Mouse (Mus musculus) heart, adult 2 months (tissue): ENCODE results near the gene Gm13276. TPM values are rescaled to one million over a fixed set of nuclear protein-coding genes. Genes with fewer than 3 reads are reported as not detected.
"Not testable (repeated sequence)": the region's sequence is repeated elsewhere in the genome, so short reads cannot be mapped to it uniquely, and the experiment has no call there.

ENCODE experiments used
- DNase-seq, 2 experiments: peaks; one replicate each; pipeline ENCODE4 v3.0.0; 2021
- H3K27ac ChIP-seq: fragments of 200-600 bp; 2 replicates; pipeline ENCODE4 v1.8.1; 2022
- H3K27me3 ChIP-seq: fragments of 200-500 bp; 2 replicates; pipeline ENCODE4 v1.6.1; 2012; ENCODE audit warnings: mild to moderate bottlenecking, low read length, inconsistent platforms, mixed read lengths; ENCODE audit not compliant: control insufficient read depth, insufficient read depth
- H3K36me3 ChIP-seq: fragments of 200-500 bp; 2 replicates; pipeline ENCODE4 v1.6.1; 2012; ENCODE audit warnings: low read length, inconsistent platforms; ENCODE audit not compliant: control insufficient read depth, insufficient read depth
- H3K4me1 ChIP-seq: fragments of 200-500 bp; 2 replicates; pipeline ENCODE4 v1.6.1; 2011; ENCODE audit warnings: low read length; ENCODE audit not compliant: control insufficient read depth, insufficient read depth
- H3K4me3 ChIP-seq: fragments of 200-600 bp; 2 replicates; pipeline ENCODE4 v1.8.1; 2022
- H3K79me2 ChIP-seq: fragments of 200-500 bp; replicated peaks from 2 replicates; pipeline ENCODE4 v1.6.1; 2012; ENCODE audit warnings: mild to moderate bottlenecking, inconsistent platforms, low read length, moderate library complexity, mixed read lengths; ENCODE audit not compliant: control insufficient read depth, insufficient read depth
- H3K9ac ChIP-seq: fragments of 200-500 bp; 2 replicates; pipeline ENCODE4 v1.6.1; 2012; ENCODE audit warnings: low read depth, mild to moderate bottlenecking, control low read depth, inconsistent platforms, low read length, mixed read lengths
- CTCF ChIP-seq: fragments of 200-600 bp; IDR thresholded peaks from 2 replicates; pipeline ENCODE4 v1.8.1; 2022; ENCODE audit warnings: antibody characterized with exemption, mild to moderate bottlenecking, moderate library complexity
- EP300 ChIP-seq: fragments of 200-500 bp; IDR thresholded peaks from 2 replicates; pipeline ENCODE4 v1.6.1; 2011; ENCODE audit warnings: low read depth, low read length, control low read depth; ENCODE audit not compliant: insufficient read depth
- POLR2A ChIP-seq: fragments of 200-500 bp; IDR thresholded peaks from 2 replicates; pipeline ENCODE4 v1.6.1; 2011; ENCODE audit warnings: mild to moderate bottlenecking, low read depth, low read length, control low read depth; ENCODE audit not compliant: insufficient read depth
- WGBS: fragments of 180-500 bp; shearing (Covaris S2); methylation state at CpG from one replicate; pipeline ENCODE4 v1.1.7; 2018; 5-methylcytosine and 5-hydroxymethylcytosine counted together
- intact Hi-C: fragments of 180-260 bp; cut with DNase I; formaldehyde crosslinking; loops from one replicate; pipeline ENCODE4 v1.15.1; 2025
- polyA plus RNA-seq: library from polyadenylated mRNA; depleted of rRNA; stranded (reverse); fragments of >200 nt; gene quantifications from 2 replicates; pipeline ENCODE4 v1.2.3, GENCODE M21; 2012; rRNA removed
- total RNA-seq, 2 experiments: library from RNA; stranded (reverse); gene quantifications; 2 replicates each; pipeline ENCODE4 v1.2.3; 2021

The Gm13276 gene
- total and polyA plus RNA-seq, 3 experiments = not detected

DNA sequence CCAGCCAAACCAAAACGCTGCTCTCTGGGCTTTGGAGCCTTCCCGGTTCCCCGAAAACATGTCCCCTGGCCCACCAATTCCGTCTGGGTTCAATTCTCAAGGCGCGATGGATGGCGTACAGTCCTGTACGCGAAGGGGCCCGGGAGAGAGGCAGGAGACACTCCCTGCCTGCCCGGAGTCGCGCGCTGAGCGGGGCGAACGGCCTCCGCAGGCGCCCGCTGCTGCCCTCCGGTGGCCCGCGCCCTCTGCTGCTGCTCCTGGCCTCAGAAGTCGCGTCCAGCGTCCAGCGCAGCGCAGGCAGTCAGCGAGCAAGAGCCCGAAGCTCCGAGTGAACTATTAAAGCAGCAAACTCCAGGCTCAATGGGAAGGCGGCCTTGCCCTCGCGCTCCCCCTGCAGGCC lies 20.3 kb downstream of the Gm13276 start:
- H3K36me3 ChIP-seq, H3K27ac ChIP-seq, H3K79me2 ChIP-seq, H3K4me3 ChIP-seq, intact Hi-C loops, H3K4me1 ChIP-seq, H3K27me3 ChIP-seq: not testable (repeated sequence)
- peak overlapping the region; percentile 59; the same call in 1 of the 2 replicates for H3K9ac ChIP-seq
- 0% methylated on average over 17 of the region's 34 CpGs for WGBS
- peak; percentile 34 for TF ChIP-seq CTCF
- DNase-seq = peak; percentile 54 to 55

GRCm38 (mm10) chr4:88815928-88816327 lies 30.4 kb downstream of the Gm13276 start, which contains the start of gene Ifna7:
Gene Ifna7 (plus strand): TSS chr4:88816228.
- Histone ChIP-seq H3K79me2 (no peaks in the 10 kb centered on the region), H3K27me3 (no peaks in the 10 kb centered on the region), H3K9ac (no peak within 1 kb of the TSS), H3K4me1 (no peaks in the 10 kb centered on the region), H3K27ac (no peak within 1 kb of the TSS), H3K4me3 (no peak within 1 kb of the TSS), H3K36me3 (no peaks in the 10 kb centered on the region)
- DNase-seq = no peak
- intact Hi-C loops = no loop called here
- 43% methylated on average over 3 of the region's 3 CpGs for WGBS
- TF ChIP-seq EP300 (no peak), POLR2A (no peak), CTCF (no peak)

DNA sequence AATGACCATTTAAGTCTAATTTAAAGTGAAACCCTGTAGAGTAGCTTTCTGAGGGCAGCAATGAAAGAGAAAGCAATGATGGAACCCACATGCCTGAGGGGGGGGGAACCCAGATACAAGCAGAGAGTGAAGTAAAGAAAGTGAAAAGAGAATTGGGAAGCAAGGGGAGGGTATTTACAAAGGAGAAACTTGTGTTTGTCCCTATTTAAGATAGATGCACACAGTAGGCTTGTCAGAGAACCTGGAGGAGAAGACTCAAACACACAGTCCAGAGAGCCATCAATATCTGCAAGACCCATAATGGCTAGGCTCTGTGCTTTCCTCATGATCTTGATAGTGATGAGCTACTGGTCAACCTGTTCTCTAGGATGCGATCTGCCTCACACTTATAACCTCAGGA lies 34.1 kb downstream of the Gm13276 start, which contains the start of gene Ifna11:
TSS of gene Ifna11 (plus strand) at position 301 of the 400 bp plus-strand sequence.
- no peaks in the 10 kb centered on the region for H3K79me2 ChIP-seq
- 73% methylated on average over 1 of the region's 1 CpGs for WGBS
- intact Hi-C loops = loop anchor here (5.0 kb wide), 1 partner anchor 137 kb away; the partner anchor contains the start of gene Ifna2
- no peaks in the 10 kb centered on the region for H3K4me1 ChIP-seq
- TF ChIP-seq POLR2A = no peak
- TF ChIP-seq CTCF = no peak
- no peak for TF ChIP-seq EP300
- H3K36me3 ChIP-seq = no peaks in the 10 kb centered on the region
- no peaks in the 10 kb centered on the region for H3K27me3 ChIP-seq
- no peak within 1 kb of the TSS for H3K27ac ChIP-seq
- no peak within 1 kb of the TSS for H3K4me3 ChIP-seq
- H3K9ac ChIP-seq = no peak within 1 kb of the TSS
- DNase-seq = no peak

DNA sequence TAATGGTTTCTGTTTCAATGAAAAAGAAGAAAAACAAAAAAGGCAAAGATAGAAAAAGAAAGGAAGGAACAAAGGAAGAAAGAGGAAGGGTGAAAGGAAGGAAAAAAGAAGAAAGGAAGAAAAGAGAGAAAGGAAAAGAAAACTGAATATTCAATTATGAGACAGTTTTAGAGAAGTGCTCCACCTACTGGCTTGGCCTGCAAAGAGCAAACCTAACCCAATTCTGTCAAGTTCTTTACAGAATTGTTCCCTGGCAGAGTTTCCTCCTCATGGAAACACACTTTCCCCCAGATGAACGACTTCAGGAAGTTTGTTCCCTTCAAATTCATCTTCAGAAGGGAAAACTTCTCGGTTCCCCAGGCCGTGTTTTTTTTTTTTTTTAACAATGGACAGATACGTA lies 37.5 kb downstream of the Gm13276 start:
- Histone ChIP-seq H3K4me1 (no peaks in the 10 kb centered on the region), H3K27me3 (no peaks in the 10 kb centered on the region), H3K9ac (no peak overlapping the region), H3K79me2 (no peaks in the 10 kb centered on the region), H3K4me3 (no peak overlapping the region), H3K27ac (no peak overlapping the region), H3K36me3 (no peaks in the 10 kb centered on the region)
- DNase-seq = no peak
- WGBS = 20% methylated on average over 4 of the region's 4 CpGs
- TF ChIP-seq CTCF (peak; percentile 67), EP300 (no peak), POLR2A (no peak)
- intact Hi-C loops = loop anchor here (5.0 kb wide), 1 partner anchor 141 kb away; the partner anchor contains the start of gene Ifna2

GRCm38 (mm10) chr4:88827116-88827515 lies 41.6 kb downstream of the Gm13276 start, which contains the start of gene Ifna6:
Gene Ifna6 (plus strand): TSS chr4:88827416.
- H3K27ac ChIP-seq, H3K36me3 ChIP-seq, H3K27me3 ChIP-seq, H3K4me3 ChIP-seq, H3K9ac ChIP-seq, intact Hi-C loops, H3K79me2 ChIP-seq, H3K4me1 ChIP-seq, DNase-seq: not testable (repeated sequence)

- no peak overlapping the region for H3K9ac ChIP-seq
- WGBS = 13% methylated on average over 4 of the region's 4 CpGs
- H3K4me1 ChIP-seq = no peaks in the 10 kb centered on the region
- H3K36me3 ChIP-seq = no peaks in the 10 kb centered on the region
- H3K27ac ChIP-seq = no peak overlapping the region
- intact Hi-C loops = no loop called here
- no peak overlapping the region for H3K4me3 ChIP-seq
- no peaks in the 10 kb centered on the region for H3K79me2 ChIP-seq
- no peak for TF ChIP-seq EP300
- peak; percentile 73 for TF ChIP-seq CTCF
- H3K27me3 ChIP-seq = no peaks in the 10 kb centered on the region; the same call in 1 of the 2 replicates
- DNase-seq = no peak
Observed at GRCm38 (mm10) chr4:88830523-88830922, 45.0 kb downstream of the Gm13276 start.

GRCm38 (mm10) chr4:88835225-88835624 lies 49.7 kb downstream of the Gm13276 start, which contains the start of gene Ifna5:
Gene Ifna5 (plus strand): TSS chr4:88835525.
- intact Hi-C loops, H3K4me1 ChIP-seq, H3K4me3 ChIP-seq, H3K36me3 ChIP-seq, H3K9ac ChIP-seq, DNase-seq, H3K79me2 ChIP-seq, H3K27me3 ChIP-seq, H3K27ac ChIP-seq: not testable (repeated sequence)
- 65% methylated on average over 1 of the region's 1 CpGs for WGBS

Other genes with a start within 250 kb of the Gm13276 start
Only the 30 nearest of the 31 such genes appear.
- not detected for gene Ifna14, start 213.9 kb upstream of the Gm13276 start, total RNA-seq
- not detected in 2 replicates for gene Ifna14, start 213.9 kb upstream of the Gm13276 start, polyA plus RNA-seq
- not detected for gene Ifna9, start 193.3 kb upstream of the Gm13276 start, total RNA-seq
- gene Ifna9, start 193.3 kb upstream of the Gm13276 start, polyA plus RNA-seq = not detected in 2 replicates
- gene Ifna12, start 182.3 kb upstream of the Gm13276 start, total RNA-seq = not detected
- gene Ifna12, start 182.3 kb upstream of the Gm13276 start, polyA plus RNA-seq = not detected in 2 replicates
- gene C87499, start 151.3 kb upstream of the Gm13276 start, total RNA-seq = not detected
- gene C87499, start 151.3 kb upstream of the Gm13276 start, polyA plus RNA-seq = not detected in 2 replicates
- not detected for gene Ifna13, start 141.2 kb upstream of the Gm13276 start, total RNA-seq
- not detected in 2 replicates for gene Ifna13, start 141.2 kb upstream of the Gm13276 start, polyA plus RNA-seq
- not detected for gene Ifna16, start 108.8 kb upstream of the Gm13276 start, total RNA-seq
- not detected in 2 replicates for gene Ifna16, start 108.8 kb upstream of the Gm13276 start, polyA plus RNA-seq
- not detected for gene Ifna2, start 101.8 kb upstream of the Gm13276 start, total RNA-seq
- gene Ifna2, start 101.8 kb upstream of the Gm13276 start, polyA plus RNA-seq = not detected in 2 replicates
- gene Ifnab, start 94.3 kb upstream of the Gm13276 start, total RNA-seq = not detected
- not detected in 2 replicates for gene Ifnab, start 94.3 kb upstream of the Gm13276 start, polyA plus RNA-seq
- under 1 TPM in 1 of 2 experiments, not detected in 1; 0.36 TPM for gene Gm26566, start 63.9 kb upstream of the Gm13276 start, total RNA-seq
- 0.20 TPM in 1 of 2 replicates, not detected in the other for gene Gm26566, start 63.9 kb upstream of the Gm13276 start, polyA plus RNA-seq
- 10 to 100 TPM; 71.0 to 71.1 TPM for gene Klhl9, start 63.2 kb upstream of the Gm13276 start, total RNA-seq
- gene Klhl9, start 63.2 kb upstream of the Gm13276 start, polyA plus RNA-seq = 11.8 and 26.1 TPM in 2 replicates
- gene Gm13271, start 30.8 kb upstream of the Gm13276 start, total RNA-seq = not detected
- not detected in 2 replicates for gene Gm13271, start 30.8 kb upstream of the Gm13276 start, polyA plus RNA-seq
- gene Gm13283, start 25.6 kb upstream of the Gm13276 start, total RNA-seq = not detected
- not detected in 2 replicates for gene Gm13283, start 25.6 kb upstream of the Gm13276 start, polyA plus RNA-seq
- gene Gm13290, start 11.9 kb upstream of the Gm13276 start, total RNA-seq = not detected
- not detected in 2 replicates for gene Gm13290, start 11.9 kb upstream of the Gm13276 start, polyA plus RNA-seq
- not detected for gene Gm13289, start 8.8 kb upstream of the Gm13276 start, total RNA-seq
- not detected in 2 replicates for gene Gm13289, start 8.8 kb upstream of the Gm13276 start, polyA plus RNA-seq
- gene Gm13272, start 5.9 kb upstream of the Gm13276 start, total RNA-seq = not detected
- gene Gm13272, start 5.9 kb upstream of the Gm13276 start, polyA plus RNA-seq = not detected in 2 replicates
- not detected for gene Ifnz, start 3.6 kb upstream of the Gm13276 start, total RNA-seq
- not detected in 2 replicates for gene Ifnz, start 3.6 kb upstream of the Gm13276 start, polyA plus RNA-seq
- gene Gm13277, start 2.9 kb downstream of the Gm13276 start, total RNA-seq = not detected
- not detected in 2 replicates for gene Gm13277, start 2.9 kb downstream of the Gm13276 start, polyA plus RNA-seq
- gene Gm13278, start 5.8 kb downstream of the Gm13276 start, total RNA-seq = not detected
- gene Gm13278, start 5.8 kb downstream of the Gm13276 start, polyA plus RNA-seq = not detected in 2 replicates
- not detected for gene Gm13275, start 8.8 kb downstream of the Gm13276 start, total RNA-seq
- not detected in 2 replicates for gene Gm13275, start 8.8 kb downstream of the Gm13276 start, polyA plus RNA-seq
- gene Gm13279, start 11.7 kb downstream of the Gm13276 start, total RNA-seq = not detected
- not detected in 2 replicates for gene Gm13279, start 11.7 kb downstream of the Gm13276 start, polyA plus RNA-seq
- not detected for gene Gm13285, start 14.0 kb downstream of the Gm13276 start, total RNA-seq
- gene Gm13285, start 14.0 kb downstream of the Gm13276 start, polyA plus RNA-seq = not detected in 2 replicates
- gene Gm13287, start 17.5 kb downstream of the Gm13276 start, total RNA-seq = not detected
- not detected in 2 replicates for gene Gm13287, start 17.5 kb downstream of the Gm13276 start, polyA plus RNA-seq
- gene Gm13288, start 19.8 kb downstream of the Gm13276 start, total RNA-seq = not detected
- not detected in 2 replicates for gene Gm13288, start 19.8 kb downstream of the Gm13276 start, polyA plus RNA-seq
- not detected for gene Ifna7, start 30.5 kb downstream of the Gm13276 start, total RNA-seq
- gene Ifna7, start 30.5 kb downstream of the Gm13276 start, polyA plus RNA-seq = not detected in 2 replicates
- not detected for gene Ifna11, start 34.2 kb downstream of the Gm13276 start, total RNA-seq
- not detected in 2 replicates for gene Ifna11, start 34.2 kb downstream of the Gm13276 start, polyA plus RNA-seq
- gene Ifna6, start 41.7 kb downstream of the Gm13276 start, total RNA-seq = not detected
- not detected in 2 replicates for gene Ifna6, start 41.7 kb downstream of the Gm13276 start, polyA plus RNA-seq
- gene Ifna5, start 49.8 kb downstream of the Gm13276 start, total RNA-seq = not detected
- not detected in 2 replicates for gene Ifna5, start 49.8 kb downstream of the Gm13276 start, polyA plus RNA-seq
- gene Ifna4, start 56.2 kb downstream of the Gm13276 start, total RNA-seq = not detected
- gene Ifna4, start 56.2 kb downstream of the Gm13276 start, polyA plus RNA-seq = not detected in 2 replicates
- not detected for gene Ifna1, start 64.4 kb downstream of the Gm13276 start, total RNA-seq
- gene Ifna1, start 64.4 kb downstream of the Gm13276 start, polyA plus RNA-seq = not detected in 2 replicates
- not detected for gene Ifne, start 94.5 kb downstream of the Gm13276 start, total RNA-seq
- gene Ifne, start 94.5 kb downstream of the Gm13276 start, polyA plus RNA-seq = not detected in 2 replicates